Mouse (Mus musculus) forelimb bud, embryonic 11.5 days (tissue): ENCODE measurements around the gene C1qb.

ENCODE experiments used
- DNase-seq: peaks from one replicate; pipeline ENCODE4 v3.0.0-alpha.2; 2012; ENCODE audit warnings: low read depth, low spot score

The C1qb gene

GRCm38 (mm10) chr4:136842802-136843201 lies 43.2 kb downstream of the C1qb start:
- DNase-seq = no peak

- no peak for DNase-seq
Measured at GRCm38 (mm10) chr4:136842033-136842432, 44.0 kb downstream of the C1qb start.

GRCm38 (mm10) chr4:136841056-136841455 lies 44.9 kb downstream of the C1qb start:
- peak; percentile 91 for DNase-seq

DNA sequence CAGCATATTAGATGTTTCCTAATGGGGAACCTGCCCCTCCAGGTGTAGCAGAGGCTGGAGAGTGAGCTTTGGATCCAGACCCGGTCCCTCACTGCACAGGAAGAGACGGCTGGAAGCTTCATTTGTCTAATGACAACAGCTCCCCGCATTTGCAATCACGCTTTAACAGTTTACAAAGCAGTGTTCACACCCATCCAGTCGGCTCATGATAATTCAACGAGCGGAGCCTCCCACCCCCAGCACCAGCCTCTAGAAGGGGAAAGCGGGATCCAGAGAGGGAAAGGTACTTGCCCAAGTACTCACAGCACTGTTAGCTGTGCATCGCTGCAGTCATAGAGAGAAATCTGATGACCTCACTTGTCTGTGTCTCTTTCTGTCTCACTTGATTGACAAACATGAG lies 47.5 kb downstream of the C1qb start:
- DNase-seq = no peak

GRCm38 (mm10) chr4:136838026-136838425 lies 48.0 kb downstream of the C1qb start:
- DNase-seq = no peak

DNA sequence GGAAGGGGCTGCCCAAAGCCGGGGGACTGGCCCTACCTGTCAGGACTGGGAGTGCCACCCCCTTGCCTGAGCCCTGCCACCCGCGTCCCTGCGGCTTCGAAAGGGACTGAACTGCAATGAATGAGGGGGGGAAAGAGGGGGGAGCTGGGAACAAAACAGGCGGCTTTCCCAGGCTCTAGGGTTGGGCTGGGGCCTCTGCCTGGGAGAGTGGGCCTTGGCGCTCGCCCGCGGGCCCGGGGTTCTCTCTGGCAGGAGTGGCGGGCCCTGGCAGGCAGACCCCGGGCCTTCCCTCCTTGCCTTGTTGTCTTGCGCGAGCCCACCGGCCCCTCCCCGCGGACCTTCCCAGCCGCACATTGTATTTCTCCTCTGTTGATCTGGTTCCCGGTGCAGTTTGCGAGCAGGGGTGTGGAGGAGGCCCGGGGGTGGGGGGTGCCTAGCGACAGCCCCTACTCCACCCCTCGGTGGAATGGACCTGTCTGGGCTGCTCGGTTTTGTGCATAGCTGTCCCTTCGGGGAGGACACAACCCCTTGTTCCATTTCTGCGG lies 49.5 kb downstream of the C1qb start:
- DNase-seq = peak; percentile 60

DNA sequence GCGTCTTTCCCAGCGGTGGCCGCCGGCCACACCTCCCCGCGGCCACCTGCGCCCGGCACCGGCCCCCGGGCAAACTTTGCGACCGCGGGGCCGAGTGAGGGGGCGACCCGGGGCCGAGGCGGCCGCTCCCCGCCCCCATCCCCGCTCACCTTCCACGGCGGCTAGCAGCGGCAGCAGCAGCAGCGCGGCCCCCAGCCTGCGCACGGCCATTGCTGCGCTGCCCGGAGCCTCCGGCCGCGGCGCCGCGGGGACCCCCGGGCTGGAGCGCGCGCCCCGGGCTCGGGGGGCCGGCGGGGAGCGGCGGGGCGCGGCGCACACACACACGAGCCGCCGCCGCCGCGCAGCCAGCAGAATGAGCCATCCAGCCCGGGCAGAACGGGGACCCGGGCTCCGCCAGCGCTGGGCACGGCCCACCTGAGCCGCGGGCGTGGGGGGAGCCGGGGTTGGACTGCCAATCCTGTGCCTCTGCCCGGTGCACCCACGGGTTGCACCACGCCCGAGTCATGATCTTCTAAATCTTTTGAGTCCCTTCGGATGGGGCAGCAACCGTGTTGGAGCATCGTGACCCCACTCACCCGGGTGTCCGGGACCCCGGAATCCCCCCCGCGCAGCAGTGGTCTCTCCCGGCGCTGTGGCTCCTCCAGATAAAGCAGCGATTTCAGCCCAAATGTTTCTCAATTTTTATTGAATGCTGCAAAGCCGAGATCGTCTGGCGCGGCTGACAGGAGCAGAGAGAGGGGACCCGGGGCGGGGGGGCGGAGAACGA lies 50.2 kb downstream of the C1qb start, which contains the start of gene Ephb2:
Gene Ephb2 (minus strand): TSS at position 368 of the 766 bp plus-strand sequence.
- peak; percentile 76 for DNase-seq

DNA sequence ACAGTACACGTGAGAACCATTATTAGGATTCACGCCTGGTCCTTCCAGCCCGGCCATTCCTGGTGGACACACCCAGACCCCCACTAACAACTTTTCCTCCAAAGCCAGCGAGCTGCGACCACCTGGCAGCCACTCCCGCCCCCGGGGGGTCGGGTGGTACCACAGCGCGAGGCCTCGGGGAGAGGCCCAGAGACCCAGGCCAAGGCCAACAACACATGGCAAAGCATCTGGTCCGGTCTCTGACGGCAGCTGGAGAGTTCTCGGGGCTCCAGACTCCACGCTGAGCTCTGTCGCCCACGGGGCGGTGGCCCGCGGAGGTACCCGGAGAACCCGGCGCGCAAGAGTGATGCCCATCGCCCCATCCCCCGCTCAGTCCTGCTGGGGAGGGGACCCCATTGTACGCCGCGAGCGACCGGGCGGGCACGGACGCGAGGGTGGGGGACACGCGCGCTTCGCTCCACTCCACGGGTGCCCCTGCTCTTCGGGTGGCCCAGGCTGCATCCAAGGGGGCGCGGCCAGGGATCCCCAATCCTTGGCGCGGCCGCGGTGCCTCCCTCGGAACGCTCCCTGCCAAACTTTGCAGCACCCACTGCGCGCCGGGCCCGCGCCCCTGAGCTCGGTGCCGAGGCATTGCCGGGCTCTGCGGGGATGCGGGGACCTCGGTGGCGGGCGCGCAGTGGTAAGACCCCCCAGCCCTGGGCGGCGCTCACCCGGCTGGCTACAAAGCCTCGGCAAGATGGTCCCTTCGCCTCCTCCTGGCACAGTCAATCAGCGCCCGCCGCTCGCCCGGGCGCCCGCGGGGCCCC lies 51.0 kb downstream of the C1qb start:
- DNase-seq = no peak

- DNase-seq = no peak
Measured at GRCm38 (mm10) chr4:136834439-136834814, 51.6 kb downstream of the C1qb start.

GRCm38 (mm10) chr4:136833619-136834351 lies 52.2 kb downstream of the C1qb start:
- DNase-seq = no peak

- no peak for DNase-seq
Measured at GRCm38 (mm10) chr4:136832559-136833232, 53.3 kb downstream of the C1qb start.

DNA sequence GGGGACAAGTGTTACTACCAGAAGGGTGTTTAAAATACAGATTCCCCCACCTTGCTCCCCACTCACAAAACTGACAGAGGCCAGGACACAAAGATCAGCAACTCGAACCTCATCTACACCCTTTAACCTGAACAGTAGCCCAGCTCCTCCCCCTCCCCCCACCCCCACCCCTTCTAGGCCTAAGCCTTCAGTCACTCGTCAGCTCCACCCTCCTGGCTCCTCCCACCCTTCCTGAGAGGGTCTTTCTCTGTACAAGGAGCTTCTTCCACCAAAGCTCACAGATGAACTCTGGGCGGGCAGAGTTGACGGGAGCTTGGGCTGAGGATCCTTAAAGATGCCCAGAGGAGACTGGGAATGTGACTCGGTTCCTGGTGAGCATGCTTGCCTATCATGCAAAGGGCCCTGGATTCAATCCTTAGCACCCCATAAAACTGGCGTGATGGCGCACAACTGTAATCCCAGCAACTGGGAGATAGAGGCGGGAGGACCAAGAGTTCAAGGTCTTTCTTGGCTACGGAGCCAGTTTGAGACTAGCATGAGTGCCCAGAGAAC lies 55.6 kb downstream of the C1qb start:
- no peak for DNase-seq
